Mouse (Mus musculus): ENCODE measurements around the gene Ppm1e. TPM values are rescaled to one million over a fixed set of nuclear protein-coding genes. Genes with fewer than 3 reads are reported as not detected.

The Ppm1e gene
- total and polyA plus RNA-seq, 2 experiments from 2014 or later = 4.3 to 10.3 TPM

- H3K27me3 ChIP-seq (ENCODE audit: control insufficient read depth, insufficient read depth, low read length) = no peaks in the 10 kb centered on the region
- H3K9ac ChIP-seq (replicated peaks; ENCODE audit: low read depth, low read length) = no peak overlapping the region
- no peak for TF ChIP-seq CTCF (IDR thresholded peaks at IDR 0.05; ENCODE audit: low read depth)
- TF ChIP-seq EP300 (IDR thresholded peaks at IDR 0.05; ENCODE audit: low read depth) = no peak
- peaks cover 12% of the 10 kb centered on the region for H3K4me1 ChIP-seq (ENCODE audit: control insufficient read depth, insufficient read depth)
- no peak overlapping the region for H3K27ac ChIP-seq (ENCODE audit: low read depth)
- WGBS = 57% methylated on average over 7 of the region's 7 CpGs
- H3K4me3 ChIP-seq (ENCODE audit: low read depth, low read length) = no peak overlapping the region
- 0 out of 2 replicates have a peak, but pooled peaks cover 2% of the 10 kb centered on the region for H3K36me3 ChIP-seq (replicated peaks; ENCODE audit: control insufficient read depth, insufficient read depth, low read length)
- DNase-seq (ENCODE audit: low spot score) (no peak), ATAC-seq (ENCODE audit: insufficient read depth, low read depth) (no peak)
- 0 out of 2 replicates have a peak, but pooled peaks cover 3% of the 10 kb centered on the region for H3K9me3 ChIP-seq (replicated peaks; ENCODE audit: control insufficient read depth, low read length)
- H3K4me2 ChIP-seq (ENCODE audit: low read depth, low read length) = no peak overlapping the region
These were observed 83.3 kb downstream of the Ppm1e start for GRCm38 (mm10) chr11:87275420-87276048.

GRCm38 (mm10) chr11:87272725-87273124 is 86.1 kb downstream of the Ppm1e start:
- ATAC-seq (ENCODE audit: insufficient read depth, low read depth) = no peak
- WGBS = 91% methylated on average over 5 of the region's 5 CpGs
- DNase-seq (ENCODE audit: low spot score) = no peak
- Histone ChIP-seq H3K27ac (ENCODE audit: low read depth) (no peak overlapping the region), H3K36me3 (replicated peaks; ENCODE audit: control insufficient read depth, insufficient read depth, low read length) (0 out of 2 replicates have a peak, but pooled peaks cover 2% of the 10 kb centered on the region), H3K4me2 (ENCODE audit: low read depth, low read length) (no peak overlapping the region), H3K27me3 (ENCODE audit: control insufficient read depth, insufficient read depth, low read length) (no peaks in the 10 kb centered on the region), H3K4me3 (ENCODE audit: low read depth, low read length) (no peak overlapping the region), H3K9ac (replicated peaks; ENCODE audit: low read depth, low read length) (no peak overlapping the region), H3K4me1 (ENCODE audit: control insufficient read depth, insufficient read depth) (peaks cover 12% of the 10 kb centered on the region), H3K9me3 (replicated peaks; ENCODE audit: control insufficient read depth, low read length) (0 out of 2 replicates have a peak, but pooled peaks cover 3% of the 10 kb centered on the region)
- TF ChIP-seq CTCF (IDR thresholded peaks at IDR 0.05; ENCODE audit: low read depth) (no peak), EP300 (IDR thresholded peaks at IDR 0.05; ENCODE audit: low read depth) (no peak)

GRCm38 (mm10) chr11:87271479-87271878 is 87.3 kb downstream of the Ppm1e start:
- DNase-seq (ENCODE audit: low spot score) (no peak), ATAC-seq (ENCODE audit: insufficient read depth, low read depth) (no peak)
- peaks cover 5% of the 10 kb centered on the region for H3K4me1 ChIP-seq (ENCODE audit: control insufficient read depth, insufficient read depth)
- 0 out of 2 replicates have a peak, but pooled peaks cover 2% of the 10 kb centered on the region for H3K36me3 ChIP-seq (replicated peaks; ENCODE audit: control insufficient read depth, insufficient read depth, low read length)
- H3K4me3 ChIP-seq (ENCODE audit: low read depth, low read length) = no peak overlapping the region
- H3K27me3 ChIP-seq (ENCODE audit: control insufficient read depth, insufficient read depth, low read length) = no peaks in the 10 kb centered on the region
- 0 out of 2 replicates have a peak, but pooled peaks cover 3% of the 10 kb centered on the region for H3K9me3 ChIP-seq (replicated peaks; ENCODE audit: control insufficient read depth, low read length)
- H3K27ac ChIP-seq (ENCODE audit: low read depth) = no peak overlapping the region
- no peak for TF ChIP-seq CTCF (IDR thresholded peaks at IDR 0.05; ENCODE audit: low read depth)
- TF ChIP-seq EP300 (IDR thresholded peaks at IDR 0.05; ENCODE audit: low read depth) = no peak
- no peak overlapping the region for H3K4me2 ChIP-seq (ENCODE audit: low read depth, low read length)
- no peak overlapping the region for H3K9ac ChIP-seq (replicated peaks; ENCODE audit: low read depth, low read length)
- 92% methylated on average over 1 of the region's 1 CpGs for WGBS

- ATAC-seq (ENCODE audit: insufficient read depth, low read depth) (no peak), DNase-seq (ENCODE audit: low spot score) (no peak)
- Histone ChIP-seq H3K9me3 (replicated peaks; ENCODE audit: control insufficient read depth, low read length) (0 out of 2 replicates have a peak, but pooled peaks cover 3% of the 10 kb centered on the region), H3K27ac (ENCODE audit: low read depth) (no peak overlapping the region), H3K36me3 (replicated peaks; ENCODE audit: control insufficient read depth, insufficient read depth, low read length) (0 out of 2 replicates have a peak, but pooled peaks cover 2% of the 10 kb centered on the region), H3K4me2 (ENCODE audit: low read depth, low read length) (no peak overlapping the region), H3K27me3 (ENCODE audit: control insufficient read depth, insufficient read depth, low read length) (no peaks in the 10 kb centered on the region), H3K9ac (replicated peaks; ENCODE audit: low read depth, low read length) (no peak overlapping the region), H3K4me1 (ENCODE audit: control insufficient read depth, insufficient read depth) (peaks cover 3% of the 10 kb centered on the region; the same call in 1 of the 2 replicates), H3K4me3 (ENCODE audit: low read depth, low read length) (no peak overlapping the region)
- TF ChIP-seq EP300 (IDR thresholded peaks at IDR 0.05; ENCODE audit: low read depth) (no peak), CTCF (IDR thresholded peaks at IDR 0.05; ENCODE audit: low read depth) (no peak)
- 37% methylated on average over 2 of the region's 2 CpGs for WGBS
These were observed 87.9 kb downstream of the Ppm1e start for GRCm38 (mm10) chr11:87270958-87271357.

DNA sequence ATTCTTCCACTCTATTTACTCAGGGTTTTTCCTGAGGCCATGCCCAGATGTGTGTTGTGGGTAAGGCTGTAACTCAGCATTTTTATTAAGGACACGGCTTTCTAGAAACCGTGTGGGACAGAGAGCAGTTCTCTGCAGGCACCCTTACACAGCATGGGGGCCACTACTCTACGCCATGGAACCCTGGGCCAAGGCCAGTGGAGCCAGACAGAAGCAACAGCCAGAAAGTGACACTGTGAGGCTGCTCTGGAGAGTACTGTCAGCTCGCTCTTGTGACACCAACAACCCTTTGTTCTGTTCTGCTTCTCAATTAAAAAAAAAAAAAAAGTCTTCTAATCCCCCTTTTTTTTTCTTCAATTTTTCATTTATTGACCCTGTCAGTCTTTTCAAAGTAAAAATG is 88.4 kb downstream of the Ppm1e start:
- H3K27ac ChIP-seq (ENCODE audit: low read depth) = no peak overlapping the region
- TF ChIP-seq EP300 (IDR thresholded peaks at IDR 0.05; ENCODE audit: low read depth) (no peak), CTCF (IDR thresholded peaks at IDR 0.05; ENCODE audit: low read depth) (no peak)
- no peak for DNase-seq (ENCODE audit: low spot score)
- no peak overlapping the region for H3K4me3 ChIP-seq (ENCODE audit: low read depth, low read length)
- no peaks in the 10 kb centered on the region for H3K27me3 ChIP-seq (ENCODE audit: control insufficient read depth, insufficient read depth, low read length)
- 0 out of 2 replicates have a peak, but pooled peaks cover 2% of the 10 kb centered on the region for H3K36me3 ChIP-seq (replicated peaks; ENCODE audit: control insufficient read depth, insufficient read depth, low read length)
- WGBS = 73% methylated on average over 4 of the region's 4 CpGs
- H3K9me3 ChIP-seq (replicated peaks; ENCODE audit: control insufficient read depth, low read length) = 0 out of 2 replicates have a peak, but pooled peaks cover 3% of the 10 kb centered on the region
- no peak overlapping the region for H3K4me2 ChIP-seq (ENCODE audit: low read depth, low read length)
- H3K4me1 ChIP-seq (ENCODE audit: control insufficient read depth, insufficient read depth) = peaks cover 1% of the 10 kb centered on the region; the same call in 1 of the 2 replicates
- ATAC-seq (ENCODE audit: insufficient read depth, low read depth) = no peak
- H3K9ac ChIP-seq (replicated peaks; ENCODE audit: low read depth, low read length) = no peak overlapping the region

Data from heart, postnatal 0 days (tissue).